Mouse (Mus musculus): ENCODE data around the gene Adamts15. TPM values are rescaled to one million over a fixed set of nuclear protein-coding genes. Genes with fewer than 3 reads are reported as not detected.

The Adamts15 gene
- polyA plus RNA-seq (2014; fragmentation: Nextera tagmentation; extraction: Ambion mirVana): 5.4 and 6.0 TPM in 2 replicates

DNA sequence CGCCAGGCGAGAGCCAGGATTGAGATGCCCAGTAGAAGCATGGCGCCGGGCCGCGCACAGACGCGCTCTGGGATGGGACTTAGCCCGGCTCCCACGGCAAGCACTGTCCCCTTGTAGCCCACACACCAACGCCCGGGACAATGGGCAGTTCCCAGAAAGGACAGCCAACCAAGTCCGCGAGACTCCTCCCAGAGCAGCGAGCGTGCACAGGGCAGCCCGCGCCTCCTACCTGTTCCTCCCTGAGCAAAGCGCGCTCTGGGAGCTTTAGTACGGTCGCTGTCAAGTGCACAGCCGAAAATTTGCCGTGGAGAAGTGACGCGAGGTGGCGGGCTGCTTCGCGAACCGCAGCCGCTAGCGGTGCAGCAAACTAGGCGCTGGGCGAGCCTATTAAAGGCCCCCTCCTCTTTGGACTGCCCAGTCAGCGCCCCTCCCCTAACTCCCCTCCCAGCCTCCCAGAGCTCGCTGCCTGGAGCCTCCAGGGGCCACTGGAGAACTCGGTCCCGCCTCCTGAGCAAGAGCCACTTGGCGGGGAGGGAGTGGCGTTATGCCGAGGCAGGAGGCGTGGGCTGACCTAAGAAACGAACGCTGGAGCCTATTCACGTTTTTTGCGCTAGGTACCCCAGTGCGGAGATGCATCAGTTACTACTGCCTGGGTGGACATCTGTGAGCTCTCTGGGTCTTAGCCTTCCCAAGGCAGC lies at the start of gene Adamts15:
TSS of gene Adamts15 (minus strand) at position 256 of the 698 bp plus-strand sequence.
- Histone ChIP-seq H3K36me3 (ENCODE audit: control insufficient read depth, insufficient read depth, low read length) (no peaks in the 10 kb centered on the region), H3K4me3 (ENCODE audit: control insufficient read depth in 1 of 2, insufficient read depth in 1 of 2, low read depth in 1 of 2, low read length in 2 of 2) (peak within 1 kb of the TSS; percentile 59 to 63), H3K4me1 (ENCODE audit: control insufficient read depth in 2 of 2, insufficient read depth in 2 of 2, low read length in 2 of 2) (peaks cover 14 to 21% of the 10 kb centered on the region in 2 experiments; a peak in 3 of 4 replicates), H3K27ac (replicated peaks in 1 of 2; ENCODE audit: control insufficient read depth in 1 of 2, insufficient read depth in 1 of 2, low read depth in 2 of 2, low read length in 2 of 2) (no peak within 1 kb of the TSS; a peak in 1 of 4 replicates), H3K27me3 (ENCODE audit: control insufficient read depth, insufficient read depth, low read length) (peaks cover 8% of the 10 kb centered on the region; the same call in 1 of the 2 replicates), H3K9me3 (ENCODE audit: control insufficient read depth, low read length) (no peaks in the 10 kb centered on the region), H3K4me2 (ENCODE audit: low read length) (peak within 1 kb of the TSS; percentile 84), H3K9ac (ENCODE audit: low read length) (peak within 1 kb of the TSS; percentile 66)
- WGBS: under 1% methylated on average over 46 of the region's 47 CpGs
- peak; percentile 85 for ATAC-seq (ENCODE audit: insufficient number of reproducible peaks, insufficient read depth, low FRiP score, low read depth)

GRCm38 (mm10) chr9:30971967-30972366 lies 49.7 kb upstream of the Adamts15 start:
- H3K9me3 ChIP-seq (ENCODE audit: control insufficient read depth, low read length): 0 out of 2 replicates have a peak, but pooled peaks cover 4% of the 10 kb centered on the region
- ATAC-seq (ENCODE audit: insufficient number of reproducible peaks, insufficient read depth, low FRiP score, low read depth): no peak
- H3K36me3 ChIP-seq (ENCODE audit: control insufficient read depth, insufficient read depth, low read length): no peaks in the 10 kb centered on the region
- no peak overlapping the region for H3K9ac ChIP-seq (ENCODE audit: low read length)
- WGBS: 44% methylated on average over 4 of the region's 4 CpGs
- no peak overlapping the region for H3K4me3 ChIP-seq (ENCODE audit: control insufficient read depth in 1 of 2, insufficient read depth in 1 of 2, low read depth in 1 of 2, low read length in 2 of 2)
- H3K27me3 ChIP-seq (ENCODE audit: control insufficient read depth, insufficient read depth, low read length): no peaks in the 10 kb centered on the region
- no peak overlapping the region for H3K4me2 ChIP-seq (ENCODE audit: low read length)
- H3K27ac ChIP-seq (replicated peaks in 1 of 2; ENCODE audit: control insufficient read depth in 1 of 2, insufficient read depth in 1 of 2, low read depth in 2 of 2, low read length in 2 of 2): no peak overlapping the region
- H3K4me1 ChIP-seq (ENCODE audit: control insufficient read depth in 2 of 2, insufficient read depth in 2 of 2, low read length in 2 of 2): peaks cover 11 to 16% of the 10 kb centered on the region in 2 experiments

DNA sequence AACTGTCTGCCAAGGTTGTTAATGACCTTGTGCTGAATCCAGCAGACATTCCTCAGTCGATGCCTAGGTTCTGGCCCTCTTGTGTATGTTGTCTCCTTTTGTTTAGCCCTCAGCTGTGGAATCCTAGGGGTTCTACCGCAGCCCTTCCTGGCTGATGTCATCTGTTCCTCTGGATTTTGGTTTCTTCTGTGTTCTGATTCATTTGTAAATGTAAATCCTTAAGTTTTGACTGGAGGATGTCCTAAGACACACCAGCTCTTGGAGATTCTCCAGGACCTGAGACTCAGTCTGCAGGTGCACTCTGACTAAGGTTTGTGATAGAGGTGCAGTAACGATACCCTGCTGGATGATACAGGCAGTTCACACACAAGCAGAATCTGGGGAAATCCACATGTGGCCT lies 47.7 kb upstream of the Adamts15 start:
- no peak overlapping the region for H3K9ac ChIP-seq (ENCODE audit: low read length)
- ATAC-seq (ENCODE audit: insufficient number of reproducible peaks, insufficient read depth, low FRiP score, low read depth): no peak
- 59% methylated on average over 3 of the region's 3 CpGs for WGBS

GRCm38 (mm10) chr9:30968130-30968529 lies 45.9 kb upstream of the Adamts15 start:
- Histone ChIP-seq H3K36me3 (ENCODE audit: control insufficient read depth, insufficient read depth, low read length) (no peaks in the 10 kb centered on the region), H3K4me3 (ENCODE audit: control insufficient read depth in 1 of 2, insufficient read depth in 1 of 2, low read depth in 1 of 2, low read length in 2 of 2) (no peak overlapping the region), H3K9me3 (ENCODE audit: control insufficient read depth, low read length) (no peaks in the 10 kb centered on the region), H3K4me1 (ENCODE audit: control insufficient read depth in 2 of 2, insufficient read depth in 2 of 2, low read length in 2 of 2) (peaks cover 3 to 12% of the 10 kb centered on the region in 2 experiments; a peak in 3 of 4 replicates), H3K9ac (ENCODE audit: low read length) (no peak overlapping the region), H3K27ac (replicated peaks in 1 of 2; ENCODE audit: control insufficient read depth in 1 of 2, insufficient read depth in 1 of 2, low read depth in 2 of 2, low read length in 2 of 2) (no peak overlapping the region), H3K4me2 (ENCODE audit: low read length) (no peak overlapping the region), H3K27me3 (ENCODE audit: control insufficient read depth, insufficient read depth, low read length) (no peaks in the 10 kb centered on the region)
- WGBS: 71% methylated on average over 6 of the region's 6 CpGs
- ATAC-seq (ENCODE audit: insufficient number of reproducible peaks, insufficient read depth, low FRiP score, low read depth): no peak

More for the DNA sequence above, 47.7 kb upstream of the Adamts15 start:
- H3K36me3 ChIP-seq (ENCODE audit: control insufficient read depth, insufficient read depth, low read length): no peaks in the 10 kb centered on the region
- no peaks in the 10 kb centered on the region for H3K27me3 ChIP-seq (ENCODE audit: control insufficient read depth, insufficient read depth, low read length)
- peaks cover 3 to 9% of the 10 kb centered on the region in 2 experiments; a peak in 3 of 4 replicates for H3K4me1 ChIP-seq (ENCODE audit: control insufficient read depth in 2 of 2, insufficient read depth in 2 of 2, low read length in 2 of 2)
- H3K4me2 ChIP-seq (ENCODE audit: low read length): no peak overlapping the region
- no peak overlapping the region for H3K27ac ChIP-seq (replicated peaks in 1 of 2; ENCODE audit: control insufficient read depth in 1 of 2, insufficient read depth in 1 of 2, low read depth in 2 of 2, low read length in 2 of 2)
- no peaks in the 10 kb centered on the region for H3K9me3 ChIP-seq (ENCODE audit: control insufficient read depth, low read length)
- no peak overlapping the region for H3K4me3 ChIP-seq (ENCODE audit: control insufficient read depth in 1 of 2, insufficient read depth in 1 of 2, low read depth in 1 of 2, low read length in 2 of 2)

- Histone ChIP-seq H3K4me1 (ENCODE audit: control insufficient read depth in 2 of 2, insufficient read depth in 2 of 2, low read length in 2 of 2) (peaks cover 3 to 12% of the 10 kb centered on the region in 2 experiments; a peak in 3 of 4 replicates), H3K4me2 (ENCODE audit: low read length) (no peak overlapping the region), H3K4me3 (ENCODE audit: control insufficient read depth in 1 of 2, insufficient read depth in 1 of 2, low read depth in 1 of 2, low read length in 2 of 2) (no peak overlapping the region), H3K27ac (replicated peaks in 1 of 2; ENCODE audit: control insufficient read depth in 1 of 2, insufficient read depth in 1 of 2, low read depth in 2 of 2, low read length in 2 of 2) (no peak overlapping the region), H3K36me3 (ENCODE audit: control insufficient read depth, insufficient read depth, low read length) (no peaks in the 10 kb centered on the region), H3K9ac (ENCODE audit: low read length) (no peak overlapping the region), H3K9me3 (ENCODE audit: control insufficient read depth, low read length) (no peaks in the 10 kb centered on the region), H3K27me3 (ENCODE audit: control insufficient read depth, insufficient read depth, low read length) (no peaks in the 10 kb centered on the region)
- 32% methylated on average over 7 of the region's 7 CpGs for WGBS
- ATAC-seq (ENCODE audit: insufficient number of reproducible peaks, insufficient read depth, low FRiP score, low read depth): no peak
Measured at GRCm38 (mm10) chr9:30966881-30967280, 44.6 kb upstream of the Adamts15 start.

- Histone ChIP-seq H3K27me3 (ENCODE audit: control insufficient read depth, insufficient read depth, low read length) (peaks cover 4% of the 10 kb centered on the region; the same call in 1 of the 2 replicates), H3K4me2 (ENCODE audit: low read length) (no peak overlapping the region), H3K9ac (ENCODE audit: low read length) (no peak overlapping the region), H3K27ac (replicated peaks in 1 of 2; ENCODE audit: control insufficient read depth in 1 of 2, insufficient read depth in 1 of 2, low read depth in 2 of 2, low read length in 2 of 2) (no peak overlapping the region), H3K36me3 (ENCODE audit: control insufficient read depth, insufficient read depth, low read length) (no peaks in the 10 kb centered on the region), H3K9me3 (ENCODE audit: control insufficient read depth, low read length) (no peaks in the 10 kb centered on the region), H3K4me1 (ENCODE audit: control insufficient read depth in 2 of 2, insufficient read depth in 2 of 2, low read length in 2 of 2) (peaks cover 3 to 12% of the 10 kb centered on the region in 2 experiments; a peak in 3 of 4 replicates), H3K4me3 (ENCODE audit: control insufficient read depth in 1 of 2, insufficient read depth in 1 of 2, low read depth in 1 of 2, low read length in 2 of 2) (no peak overlapping the region)
- WGBS: 65% methylated on average over 10 of the region's 10 CpGs
- ATAC-seq (ENCODE audit: insufficient number of reproducible peaks, insufficient read depth, low FRiP score, low read depth): no peak
Measured at GRCm38 (mm10) chr9:30964685-30965084, 42.4 kb upstream of the Adamts15 start.

GRCm38 (mm10) chr9:30963780-30964179 lies 41.5 kb upstream of the Adamts15 start:
- peaks cover 3 to 12% of the 10 kb centered on the region in 2 experiments; a peak in 3 of 4 replicates for H3K4me1 ChIP-seq (ENCODE audit: control insufficient read depth in 2 of 2, insufficient read depth in 2 of 2, low read length in 2 of 2)
- no peak overlapping the region for H3K4me2 ChIP-seq (ENCODE audit: low read length)
- H3K27me3 ChIP-seq (ENCODE audit: control insufficient read depth, insufficient read depth, low read length): peaks cover 4% of the 10 kb centered on the region; the same call in 1 of the 2 replicates
- H3K4me3 ChIP-seq (ENCODE audit: control insufficient read depth in 1 of 2, insufficient read depth in 1 of 2, low read depth in 1 of 2, low read length in 2 of 2): no peak overlapping the region
- ATAC-seq (ENCODE audit: insufficient number of reproducible peaks, insufficient read depth, low FRiP score, low read depth): no peak
- H3K9ac ChIP-seq (ENCODE audit: low read length): no peak overlapping the region
- H3K27ac ChIP-seq (replicated peaks in 1 of 2; ENCODE audit: control insufficient read depth in 1 of 2, insufficient read depth in 1 of 2, low read depth in 2 of 2, low read length in 2 of 2): no peak overlapping the region
- H3K36me3 ChIP-seq (ENCODE audit: control insufficient read depth, insufficient read depth, low read length): no peaks in the 10 kb centered on the region
- no peaks in the 10 kb centered on the region for H3K9me3 ChIP-seq (ENCODE audit: control insufficient read depth, low read length)
- 79% methylated on average over 4 of the region's 4 CpGs for whole genome bisulfite sequencing
